Mouse (Mus musculus): Measurements from ENCODE around the gene Tmtc4. TPM values are rescaled to one million over a fixed set of nuclear protein-coding genes. Genes with fewer than 3 reads are reported as not detected.

Gene Tmtc4
- total RNA-seq, 2 experiments from 2014 or later: 34.8 to 52.1 TPM

DNA sequence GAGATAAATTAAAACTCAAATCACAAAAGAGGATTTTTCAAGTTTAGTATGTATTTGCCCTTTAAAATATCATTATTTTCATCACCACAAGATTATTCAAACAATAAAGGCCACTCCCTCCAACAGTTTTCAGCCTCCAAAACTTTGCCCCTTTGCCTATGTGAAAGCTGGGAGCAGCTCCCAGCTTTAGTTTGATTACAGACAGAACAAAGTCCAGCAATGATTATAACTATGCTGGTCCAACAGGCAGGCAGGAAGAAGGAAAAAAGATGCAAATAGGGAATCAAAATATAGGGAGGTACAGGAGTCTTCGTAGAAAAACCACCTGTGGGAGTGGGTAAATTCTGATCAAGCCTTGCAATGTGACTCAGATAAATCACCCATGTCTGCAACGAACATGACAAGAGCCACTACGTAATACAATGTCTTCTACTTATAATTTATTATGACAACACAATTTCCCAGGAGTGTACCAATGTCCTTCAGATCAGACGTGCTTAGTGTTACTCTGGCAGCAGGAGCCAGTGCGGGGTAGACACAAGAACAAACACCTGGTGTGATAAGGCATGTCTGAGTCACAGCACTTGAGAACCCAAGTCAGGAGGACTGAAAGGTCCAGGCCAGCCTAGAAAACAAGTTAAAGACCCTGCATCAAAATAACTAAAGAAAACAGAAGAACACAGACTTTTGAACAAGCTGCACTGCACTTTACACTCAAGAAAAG is 74.3 kb downstream of the Tmtc4 start:
- no peak for DNase-seq (ENCODE audit: extremely low spot score in 1 of 2, low spot score in 2 of 2)
- intact Hi-C loops (cut with DNase I): no loop called here

DNA sequence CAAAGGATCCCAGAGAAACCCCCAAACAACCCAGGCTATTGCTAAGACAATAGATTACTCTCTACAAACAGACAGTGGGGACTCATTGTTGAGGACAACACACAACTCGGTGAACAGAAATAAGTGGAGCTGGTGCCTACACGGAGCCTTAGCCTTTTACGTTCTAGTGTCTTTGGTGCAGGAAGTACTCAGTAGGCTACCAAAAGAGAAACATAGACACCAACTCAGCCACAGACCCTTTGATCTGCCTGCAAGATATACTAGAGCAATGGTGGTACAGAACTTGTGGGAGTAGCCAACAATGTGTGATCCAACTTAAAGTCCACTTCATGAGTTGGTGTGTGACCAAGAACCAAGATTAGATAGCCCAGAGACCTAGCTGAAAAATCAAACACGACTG is 75.8 kb downstream of the Tmtc4 start:
- intact Hi-C loops (cut with DNase I): no loop called here

DNA sequence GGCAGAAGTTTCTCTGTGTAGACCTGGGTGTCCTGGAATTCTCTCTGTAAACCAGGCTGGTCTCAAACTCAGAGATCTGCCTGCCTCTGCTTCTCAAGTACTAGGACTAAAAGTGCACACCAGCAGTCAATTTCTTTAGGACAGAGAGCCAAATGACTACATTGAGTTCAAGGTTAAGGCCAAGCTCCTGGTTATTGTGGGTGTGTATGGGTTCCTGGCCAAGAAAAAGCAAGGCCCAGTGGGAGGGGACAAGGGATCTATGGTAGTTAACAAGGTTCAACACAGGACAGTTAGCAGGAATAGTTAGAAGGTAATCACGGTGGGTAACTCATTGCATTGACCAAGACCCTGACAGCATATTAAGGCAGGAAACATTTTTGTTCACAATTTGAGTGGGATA is 78.8 kb downstream of the Tmtc4 start:
- no peak for DNase-seq (ENCODE audit: extremely low spot score in 1 of 2, low spot score in 2 of 2)
- intact Hi-C loops (cut with DNase I): no loop called here

More for the DNA sequence above, 75.8 kb downstream of the Tmtc4 start:
- no peak for DNase-seq (ENCODE audit: extremely low spot score in 1 of 2, low spot score in 2 of 2)

DNA sequence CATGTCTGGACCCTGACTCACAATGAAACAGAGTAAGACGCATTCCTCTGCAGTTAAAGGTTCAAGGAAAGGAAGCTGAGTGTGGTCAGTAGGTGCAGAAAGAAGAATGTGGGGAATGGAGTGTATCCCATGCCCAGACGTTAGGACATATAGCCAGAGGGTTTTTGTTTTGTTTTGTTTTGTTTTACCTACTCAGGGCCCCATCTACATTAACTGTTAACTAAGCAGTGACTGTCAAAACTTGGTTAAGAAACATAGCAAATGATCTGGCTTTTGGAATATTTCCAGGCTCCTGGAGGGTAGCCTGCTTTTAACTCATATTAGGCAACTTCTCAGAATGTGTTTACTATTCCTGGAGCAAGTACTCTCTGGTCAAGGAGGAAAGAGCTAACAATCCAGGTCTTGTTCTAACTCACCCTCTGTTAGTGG is 79.9 kb downstream of the Tmtc4 start:
- intact Hi-C loops (cut with DNase I): no loop called here
- no peak for DNase-seq (ENCODE audit: extremely low spot score in 1 of 2, low spot score in 2 of 2)

DNA sequence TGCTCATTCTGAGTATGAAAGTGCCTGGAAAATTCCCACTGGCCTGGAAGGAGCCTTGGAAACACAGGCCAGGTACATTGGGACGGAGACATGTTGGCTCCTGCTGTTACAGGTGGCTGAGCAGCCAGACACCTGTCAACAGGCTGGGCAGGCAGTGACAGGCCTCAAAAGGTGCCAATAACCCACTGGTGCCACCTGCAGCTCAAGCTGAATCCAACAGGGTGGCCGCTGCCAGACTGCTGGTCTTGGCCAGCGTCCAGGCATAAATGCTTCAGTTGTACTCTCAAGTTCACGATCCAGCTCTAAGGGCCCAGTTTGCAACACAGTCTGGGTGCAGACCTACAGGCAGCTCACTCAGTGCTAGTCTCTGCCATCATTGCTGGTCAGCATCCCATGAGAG is 81.0 kb downstream of the Tmtc4 start:
- intact Hi-C loops (cut with DNase I): no loop called here
- DNase-seq (ENCODE audit: extremely low spot score in 1 of 2, low spot score in 2 of 2): peak; percentile 50 to 79

DNA sequence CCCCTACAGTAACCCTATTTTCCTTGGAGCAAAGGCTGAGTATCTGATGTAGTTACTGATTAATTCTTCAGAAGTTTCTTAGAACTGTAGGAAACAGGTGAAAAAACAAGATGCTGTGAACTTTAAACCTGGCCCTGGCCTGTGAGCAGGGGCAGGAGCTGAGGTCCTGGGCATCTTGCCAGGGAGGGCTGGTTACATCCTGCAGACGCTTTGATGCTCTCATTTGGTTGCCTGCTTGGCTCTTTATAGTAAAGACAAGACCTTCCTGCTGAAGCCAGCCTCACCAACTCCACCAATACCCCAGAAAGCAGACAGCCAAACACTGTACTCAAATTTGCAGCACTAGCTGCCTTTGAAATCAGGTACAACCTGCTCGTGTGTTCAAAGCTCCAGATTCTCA is 81.7 kb downstream of the Tmtc4 start:
- intact Hi-C loops (cut with DNase I): no loop called here
- DNase-seq (ENCODE audit: extremely low spot score in 1 of 2, low spot score in 2 of 2): peak in 1 of 2 experiments; percentile 92

DNA sequence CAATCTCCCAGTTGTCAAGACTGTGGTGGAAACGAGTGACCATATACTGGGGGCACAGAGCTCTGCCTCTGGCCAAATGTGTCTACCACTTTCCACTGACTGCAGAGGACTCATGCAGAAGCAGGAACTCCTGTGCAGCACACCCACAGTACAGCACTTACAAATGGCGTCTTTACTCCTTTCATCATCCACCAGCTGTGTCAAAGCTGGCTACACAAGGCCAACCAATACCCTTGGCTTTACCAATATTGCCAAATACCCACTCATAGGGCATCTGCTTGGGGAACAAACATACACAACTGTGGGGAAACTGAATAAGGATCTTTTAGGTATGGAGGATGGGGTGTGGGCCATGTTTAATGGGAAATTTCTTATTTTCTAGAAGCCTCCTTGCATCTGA is 82.1 kb downstream of the Tmtc4 start:
- DNase-seq (ENCODE audit: extremely low spot score in 1 of 2, low spot score in 2 of 2): no peak
- intact Hi-C loops (cut with DNase I): no loop called here

DNA sequence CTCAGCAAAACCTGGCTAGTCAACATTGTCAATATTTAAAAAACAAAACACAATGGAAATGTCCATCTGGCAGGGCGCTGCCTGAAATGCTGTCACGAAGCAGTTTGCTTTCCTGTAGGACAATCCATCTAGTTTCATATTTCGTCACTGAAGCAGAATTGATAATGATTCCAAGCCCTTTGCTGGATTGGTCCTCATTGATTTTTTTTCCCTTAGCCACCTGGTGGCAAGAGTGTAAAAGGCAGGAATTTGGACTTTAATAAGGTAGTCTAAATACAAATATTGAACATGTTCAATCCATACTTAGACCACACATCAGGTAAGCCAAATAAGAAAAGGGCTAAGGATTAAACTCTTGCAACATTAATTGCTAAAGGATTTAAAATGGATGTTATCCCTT is 82.7 kb downstream of the Tmtc4 start:
- intact Hi-C loops (cut with DNase I): no loop called here
- no peak for DNase-seq (ENCODE audit: extremely low spot score in 1 of 2, low spot score in 2 of 2)

DNA sequence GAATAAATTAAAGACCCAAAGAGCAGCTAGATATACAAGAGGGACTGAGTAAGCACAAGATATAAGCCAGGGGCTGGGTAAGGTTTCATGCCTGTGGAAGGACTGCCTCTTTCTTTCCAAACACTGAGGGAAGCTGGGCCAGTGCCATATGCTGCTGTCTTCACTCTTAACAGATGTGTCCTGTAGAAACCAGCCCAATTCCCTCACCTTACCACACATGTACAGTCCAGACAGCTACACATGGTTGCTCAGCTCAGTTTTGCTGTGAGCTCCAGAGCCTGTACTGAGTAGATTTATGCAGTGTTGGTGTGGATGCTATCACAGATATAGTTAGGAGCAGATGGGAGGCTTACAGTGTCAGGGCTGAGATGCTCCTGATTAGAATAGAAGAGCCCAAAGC is 83.2 kb downstream of the Tmtc4 start:
- DNase-seq (ENCODE audit: extremely low spot score in 1 of 2, low spot score in 2 of 2): peak in 1 of 2 experiments; percentile 50
- intact Hi-C loops (cut with DNase I): no loop called here

DNA sequence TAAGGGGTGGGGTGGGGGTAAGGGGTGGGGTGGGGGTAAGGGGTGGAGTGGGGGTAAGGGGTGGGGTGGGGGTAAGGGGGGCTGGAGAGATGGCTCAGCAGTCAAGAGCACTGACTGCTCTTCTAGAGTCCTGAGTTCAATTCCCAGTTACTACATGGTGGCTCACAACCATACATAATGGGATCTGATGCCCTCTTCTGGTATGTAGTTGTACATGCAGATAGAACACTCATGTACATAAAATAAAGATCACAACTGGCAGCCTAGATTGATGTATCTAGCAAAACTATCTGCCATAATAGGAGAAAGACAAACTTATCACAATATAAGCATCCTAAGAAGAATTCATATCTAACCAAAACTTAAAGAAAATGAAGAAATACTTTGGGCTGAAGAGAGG is 85.3 kb downstream of the Tmtc4 start:
- no peak for DNase-seq (ENCODE audit: extremely low spot score in 1 of 2, low spot score in 2 of 2)
- intact Hi-C loops (cut with DNase I): no loop called here

DNA sequence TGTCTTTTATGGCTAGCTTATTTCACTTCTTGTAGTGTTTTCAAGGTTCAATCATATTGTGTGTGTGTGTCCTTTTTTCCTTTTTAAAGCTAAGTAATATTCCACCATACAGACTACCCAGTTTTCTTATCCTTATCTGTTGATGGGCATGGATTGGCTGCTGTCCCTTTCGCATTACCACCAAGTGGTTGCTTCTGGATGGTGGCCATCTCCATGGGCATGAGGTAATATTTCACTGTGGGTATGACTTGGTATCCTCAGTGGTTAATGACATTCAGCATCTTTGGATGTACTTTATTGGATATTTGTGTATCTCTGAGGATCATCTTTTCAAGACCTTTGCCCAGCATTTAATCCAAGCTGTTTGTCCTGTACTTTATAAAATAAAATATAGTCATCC is 87.7 kb downstream of the Tmtc4 start:
- intact Hi-C loops (cut with DNase I): no loop called here

DNA sequence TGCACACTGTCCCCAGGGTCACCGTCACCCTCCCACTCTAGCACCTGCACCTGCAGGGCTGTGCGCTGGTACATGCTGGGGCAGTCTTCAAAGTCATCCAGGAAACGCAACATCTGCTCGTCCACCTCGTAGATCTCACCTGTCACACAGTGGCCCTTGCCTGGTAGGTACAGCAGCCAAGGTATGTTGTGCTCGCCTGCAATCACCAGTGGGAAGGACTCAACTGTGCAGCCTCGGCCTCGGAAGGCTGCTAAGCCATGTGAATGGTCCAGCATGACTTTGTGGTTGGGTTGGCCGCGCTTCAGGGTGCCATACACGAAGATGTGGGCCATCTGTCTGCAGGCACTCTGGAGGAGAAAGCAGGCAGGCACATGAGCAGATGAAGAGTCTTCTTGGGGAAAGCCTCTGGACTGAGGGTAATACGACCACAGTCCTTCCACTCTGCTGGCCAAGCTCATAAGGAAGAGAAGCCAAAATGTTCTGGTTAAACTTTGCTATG is 92.3 kb downstream of the Tmtc4 start:
- DNase-seq (ENCODE audit: extremely low spot score in 1 of 2, low spot score in 2 of 2): no peak
- intact Hi-C loops (cut with DNase I): no loop called here

More for the DNA sequence above, 87.7 kb downstream of the Tmtc4 start:
- no peak for DNase-seq (ENCODE audit: extremely low spot score in 1 of 2, low spot score in 2 of 2)

DNA sequence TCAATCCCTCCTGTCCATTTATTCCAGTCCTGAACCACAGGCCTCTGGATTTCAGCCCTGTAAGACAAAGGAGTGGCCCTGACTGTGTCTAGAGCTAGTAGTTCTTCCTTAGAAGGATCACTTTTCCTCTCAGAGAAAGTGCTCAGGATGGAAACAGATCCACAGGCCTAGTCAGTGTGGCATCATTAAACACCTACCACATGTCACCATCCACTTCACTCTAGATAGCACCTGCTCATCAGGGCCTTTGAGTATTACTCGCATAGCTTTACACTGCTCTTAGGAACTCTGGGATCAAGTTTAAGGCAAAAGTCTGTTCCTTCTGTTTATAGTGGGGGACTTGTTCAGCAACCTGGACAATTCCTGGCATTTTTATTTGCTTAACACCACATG is 95.4 kb downstream of the Tmtc4 start:
- no peak for DNase-seq (ENCODE audit: extremely low spot score in 1 of 2, low spot score in 2 of 2)
- intact Hi-C loops (cut with DNase I): no loop called here

DNA sequence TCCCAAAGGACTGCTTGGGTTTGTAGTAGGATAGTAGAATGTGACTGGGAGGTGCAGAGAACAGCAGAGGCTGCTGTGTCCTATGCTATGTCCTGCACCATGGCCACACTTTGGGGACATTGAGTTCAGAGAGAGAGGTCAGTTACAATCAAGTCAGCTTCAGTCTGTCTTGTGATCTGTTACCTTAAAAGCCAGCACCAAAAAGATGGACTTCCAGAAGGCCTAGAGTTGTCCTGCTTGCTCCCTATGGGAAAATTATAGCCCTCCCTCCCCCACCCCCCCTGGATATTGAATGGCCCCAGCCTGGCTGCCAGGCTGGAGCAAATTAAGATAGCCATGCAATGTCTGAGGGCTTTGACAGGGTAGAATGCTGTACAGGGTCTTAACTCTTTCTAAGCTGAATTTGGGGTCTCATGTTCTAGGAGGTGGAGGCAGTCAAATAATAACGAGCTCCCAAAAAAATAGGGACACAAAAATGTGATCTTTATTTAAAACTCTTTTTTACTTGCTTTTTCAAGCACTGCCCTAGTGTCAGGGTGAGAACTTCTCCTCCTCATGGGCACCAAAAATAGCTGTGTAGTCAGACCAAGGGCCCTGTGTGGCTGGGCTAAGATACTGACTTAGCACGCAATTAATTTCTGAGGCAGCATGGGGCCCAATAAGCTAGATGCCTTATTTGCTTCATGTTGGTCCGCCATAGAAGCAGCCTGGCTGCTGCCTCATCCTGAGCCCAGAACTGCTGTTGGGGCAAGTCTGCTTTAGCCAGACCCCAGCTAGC is 95.9 kb downstream of the Tmtc4 start:
- intact Hi-C loops (cut with DNase I): no loop called here
- no peak for DNase-seq (ENCODE audit: extremely low spot score in 1 of 2, low spot score in 2 of 2)

DNA sequence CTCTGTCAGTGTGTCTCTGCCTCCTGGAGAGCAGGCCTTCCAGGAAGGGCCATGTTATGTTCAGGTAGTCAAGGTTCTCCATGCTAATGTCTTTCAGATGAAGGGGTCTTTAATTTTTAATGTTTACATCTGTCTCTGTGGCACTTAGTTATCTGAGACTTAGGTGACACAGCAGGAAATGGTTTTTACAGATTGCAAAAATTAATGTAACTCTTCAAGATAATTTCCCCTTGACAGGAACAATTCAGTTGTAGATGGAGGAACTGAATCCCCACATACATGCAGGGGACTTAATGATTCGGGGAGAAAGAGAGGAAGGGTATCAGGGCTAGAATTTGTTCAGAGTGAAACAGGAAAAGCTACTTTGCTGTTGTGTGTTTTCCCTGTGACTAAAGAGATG is 96.6 kb downstream of the Tmtc4 start:
- intact Hi-C loops (cut with DNase I): no loop called here

DNA sequence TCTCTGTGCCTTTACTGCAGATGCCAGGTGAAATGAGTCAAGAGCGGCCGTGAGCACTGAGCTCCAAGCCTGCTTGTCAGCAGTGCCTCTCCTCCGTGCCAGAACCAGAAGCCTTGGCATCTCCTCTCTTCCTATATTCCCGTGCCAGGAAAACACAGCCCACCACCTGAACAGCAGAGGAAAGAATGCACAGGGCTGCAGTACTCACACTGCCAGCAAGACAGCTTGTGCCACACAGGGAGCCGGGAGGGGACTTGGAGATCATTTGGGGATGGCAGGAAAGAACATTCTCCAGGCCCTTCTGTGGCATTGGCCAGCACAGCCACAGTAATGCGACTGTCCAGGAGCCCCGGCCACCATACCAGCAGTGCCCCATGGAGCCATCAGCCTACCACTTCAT is 97.9 kb downstream of the Tmtc4 start:
- intact Hi-C loops (cut with DNase I): no loop called here
- DNase-seq (ENCODE audit: extremely low spot score in 1 of 2, low spot score in 2 of 2): peak in 1 of 2 experiments; percentile 49

More for the DNA sequence above, 96.6 kb downstream of the Tmtc4 start:
- DNase-seq (ENCODE audit: extremely low spot score in 1 of 2, low spot score in 2 of 2): no peak

DNA sequence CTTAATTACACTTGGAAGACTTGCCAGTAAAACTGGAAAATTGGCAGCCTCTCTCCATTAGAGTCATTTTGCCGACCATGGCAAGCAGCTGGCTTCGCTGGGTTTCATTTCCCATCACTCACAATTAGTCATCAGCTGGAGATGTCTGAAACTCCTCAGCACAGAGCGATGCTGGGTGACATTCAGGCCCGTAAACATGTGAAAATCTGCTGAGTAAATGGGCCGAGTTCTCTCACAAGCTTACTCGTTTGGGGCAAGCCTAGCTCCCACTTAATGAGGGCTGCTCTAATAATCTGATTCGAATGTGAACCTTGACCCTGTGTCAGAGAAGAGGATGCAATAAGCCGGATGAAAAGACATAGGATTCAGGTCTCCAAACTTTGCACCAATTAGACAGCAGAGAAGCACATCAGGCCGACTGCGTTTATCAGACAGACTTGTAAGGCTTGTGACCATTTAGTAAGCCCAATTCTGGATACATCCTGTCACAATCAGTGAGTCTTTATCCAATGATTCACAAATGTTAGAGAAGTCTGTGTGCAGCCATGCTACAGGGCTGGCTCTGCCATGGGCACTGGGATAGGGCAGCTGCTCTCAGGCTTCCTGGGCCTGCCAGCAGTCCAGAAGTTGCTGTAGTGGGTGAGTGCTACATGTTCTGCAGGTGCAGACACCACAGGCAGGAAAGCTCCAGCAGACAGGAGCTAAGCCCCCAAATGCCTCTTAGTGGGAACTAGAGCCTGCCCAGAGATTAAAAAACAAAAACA is 99.8 kb downstream of the Tmtc4 start:
- peak in 1 of 2 experiments; percentile 40 for DNase-seq (ENCODE audit: extremely low spot score in 1 of 2, low spot score in 2 of 2)
- intact Hi-C loops (cut with DNase I): no loop called here

DNA sequence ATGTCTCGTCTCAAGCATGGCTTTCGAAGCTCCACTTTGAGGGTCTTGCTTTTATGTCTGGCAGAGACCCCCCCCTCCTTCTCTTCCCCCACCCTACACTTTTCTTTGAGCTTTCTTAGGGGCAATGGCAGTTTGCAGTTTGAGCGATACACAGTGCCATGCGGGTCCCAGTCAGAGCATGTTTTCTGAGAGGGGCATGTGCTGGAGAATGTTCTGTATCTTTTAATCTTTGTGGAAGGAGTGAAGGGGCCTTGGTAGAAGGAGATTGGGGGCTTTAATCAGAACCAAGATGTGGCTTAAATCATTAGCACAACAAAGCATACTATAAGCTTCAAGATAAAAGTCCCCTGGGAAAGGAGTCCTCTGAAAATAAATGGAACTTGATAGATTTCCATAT is 100.4 kb downstream of the Tmtc4 start:
- DNase-seq (ENCODE audit: extremely low spot score in 1 of 2, low spot score in 2 of 2): no peak
- intact Hi-C loops (cut with DNase I): no loop called here

DNA sequence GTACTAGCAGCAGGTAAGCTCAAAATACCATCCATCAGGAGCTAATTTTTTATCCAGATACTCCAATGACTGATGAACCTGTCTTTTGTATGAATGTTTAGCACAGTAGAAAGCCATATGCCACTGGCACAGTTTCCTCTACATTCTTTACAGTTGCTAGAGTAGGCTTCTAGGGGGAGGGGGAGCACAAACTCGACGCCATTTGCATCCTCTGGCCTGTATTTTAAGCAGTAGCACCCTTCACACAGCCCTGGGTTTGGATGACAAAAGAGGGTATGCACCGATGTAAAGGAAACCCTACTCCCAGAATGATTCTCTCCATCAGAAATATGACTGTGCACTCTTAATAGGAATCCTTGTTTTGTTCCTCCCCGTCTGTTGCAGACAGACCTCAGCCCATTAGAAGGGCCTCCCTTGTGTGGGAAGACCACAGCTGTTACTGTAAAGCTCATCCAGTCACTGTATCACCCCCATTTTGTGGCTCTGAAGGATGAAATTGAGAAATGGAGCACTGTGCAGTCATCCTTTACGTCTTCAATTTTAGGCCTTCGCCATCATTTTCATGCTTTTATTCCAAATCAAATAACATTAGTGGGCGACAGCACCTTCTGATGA is 100.9 kb downstream of the Tmtc4 start:
- intact Hi-C loops (cut with DNase I): no loop called here

More for the DNA sequence above, 100.9 kb downstream of the Tmtc4 start:
- no peak for DNase-seq (ENCODE audit: extremely low spot score in 1 of 2, low spot score in 2 of 2)

All from left cerebral cortex, postnatal 10 days (tissue).